Mouse (Mus musculus) embryonic facial prominence, embryonic 13.5 days (tissue): ENCODE measurements at regions not wholly inside any gene's neighbourhood (a gene's known extent, or its start where the extent isn't known, plus 50 kb on each side); places are given as distances from the start of the nearest gene placed in this dataset.
A peak's percentile ranks its signal among the peaks of the same experiment; 100 is the strongest.

Experiments
- ATAC-seq: fragments of 200-750 bp; cut with Nextera tagmentation; 2 replicates; pipeline ENCODE4 v1.8.0; 2017; ENCODE audit warnings: low read depth; ENCODE audit not compliant: insufficient number of reproducible peaks, insufficient read depth, low FRiP score, low TSS enrichment
- H3K27ac ChIP-seq: fragments of 300-500 bp; sonication (generic); 2 replicates; pipeline ENCODE4 v1.5.1; 2015; ENCODE audit warnings: moderate library complexity, mild to moderate bottlenecking, inconsistent platforms
- H3K27me3 ChIP-seq: fragments of 300-500 bp; sonication (generic); 2 replicates; pipeline ENCODE4 v1.6.1; 2015; ENCODE audit warnings: mild to moderate bottlenecking, inconsistent platforms
- H3K36me3 ChIP-seq: fragments of 300-500 bp; sonication (generic); 2 replicates; pipeline ENCODE4 v1.6.1; 2015; ENCODE audit warnings: mild to moderate bottlenecking, inconsistent platforms
- H3K4me1 ChIP-seq: fragments of 300-500 bp; sonication (generic); 2 replicates; pipeline ENCODE4 v1.6.1; 2015; ENCODE audit warnings: inconsistent platforms
- H3K4me2 ChIP-seq: fragments of 300-500 bp; sonication (generic); 2 replicates; pipeline ENCODE4 v1.6.1; 2015; ENCODE audit warnings: moderate library complexity, mild to moderate bottlenecking, inconsistent platforms
- H3K4me3 ChIP-seq: fragments of 300-500 bp; sonication (generic); 2 replicates; pipeline ENCODE4 v1.5.1; 2015; ENCODE audit warnings: mild to moderate bottlenecking, inconsistent platforms
- H3K9ac ChIP-seq: fragments of 300-500 bp; sonication (generic); 2 replicates; pipeline ENCODE4 v1.6.1; 2015; ENCODE audit warnings: mild to moderate bottlenecking, inconsistent platforms
- H3K9me3 ChIP-seq: fragments of 300-500 bp; sonication (generic); 2 replicates; pipeline ENCODE4 v1.6.1; 2016; ENCODE audit warnings: inconsistent platforms
- WGBS: fragments of 180-500 bp; shearing (Covaris S2); methylation state at CpG from one replicate; pipeline ENCODE4 v1.1.7; 2015; ENCODE audit warnings: mixed read lengths; 5-methylcytosine and 5-hydroxymethylcytosine counted together

- Histone ChIP-seq H3K9me3 (no peaks in the 10 kb centered on the region), H3K4me2 (no peak overlapping the region), H3K36me3 (no peaks in the 10 kb centered on the region), H3K4me3 (no peak overlapping the region), H3K27ac (peak overlapping the region; percentile 64), H3K9ac (no peak overlapping the region), H3K4me1 (peaks cover 27% of the 10 kb centered on the region), H3K27me3 (no peaks in the 10 kb centered on the region)
- no peak for ATAC-seq
- WGBS, result 24% methylated on average over 6 of the region's 6 CpGs
Observed at GRCm38 (mm10) chr15:93656713-93657112, 61.0 kb upstream of the Prickle1 start.

- Histone ChIP-seq H3K4me1 (peaks cover 35% of the 10 kb centered on the region), H3K4me3 (no peak overlapping the region), H3K9ac (no peak overlapping the region), H3K36me3 (no peaks in the 10 kb centered on the region), H3K9me3 (no peaks in the 10 kb centered on the region), H3K27me3 (no peaks in the 10 kb centered on the region), H3K27ac (no peak overlapping the region), H3K4me2 (no peak overlapping the region)
- 85% methylated on average over 6 of the region's 6 CpGs for WGBS
- ATAC-seq, result no peak
Observed at GRCm38 (mm10) chr15:93655743-93656142, 60.1 kb upstream of the Prickle1 start.

- Histone ChIP-seq H3K9ac (no peak overlapping the region), H3K4me3 (no peak overlapping the region), H3K9me3 (no peaks in the 10 kb centered on the region), H3K27ac (peak overlapping the region; percentile 29; the same call in 1 of the 2 replicates), H3K4me1 (peaks cover 40% of the 10 kb centered on the region), H3K27me3 (no peaks in the 10 kb centered on the region), H3K36me3 (no peaks in the 10 kb centered on the region), H3K4me2 (no peak overlapping the region)
- WGBS, result 51% methylated on average over 6 of the region's 6 CpGs
- ATAC-seq, result no peak
Observed at GRCm38 (mm10) chr15:93655243-93655642, 59.6 kb upstream of the Prickle1 start.

GRCm38 (mm10) chr15:93653378-93653777 lies 57.7 kb upstream of the Prickle1 start:
- no peaks in the 10 kb centered on the region for H3K9me3 ChIP-seq
- ATAC-seq, result no peak
- no peak overlapping the region for H3K27ac ChIP-seq
- H3K9ac ChIP-seq, result no peak overlapping the region
- no peaks in the 10 kb centered on the region for H3K27me3 ChIP-seq
- H3K4me2 ChIP-seq, result no peak overlapping the region
- H3K36me3 ChIP-seq, result no peaks in the 10 kb centered on the region
- H3K4me1 ChIP-seq, result peaks cover 41% of the 10 kb centered on the region
- H3K4me3 ChIP-seq, result no peak overlapping the region
- WGBS, result 97% methylated on average over 1 of the region's 1 CpGs

GRCm38 (mm10) chr15:93650981-93651757 lies 55.5 kb upstream of the Prickle1 start:
- ATAC-seq, result no peak
- Histone ChIP-seq H3K36me3 (no peaks in the 10 kb centered on the region), H3K4me2 (no peak overlapping the region), H3K4me1 (peaks cover 35% of the 10 kb centered on the region), H3K9me3 (no peaks in the 10 kb centered on the region), H3K27ac (no peak overlapping the region), H3K27me3 (no peaks in the 10 kb centered on the region), H3K4me3 (no peak overlapping the region), H3K9ac (no peak overlapping the region)
- 54% methylated on average over 14 of the region's 14 CpGs for WGBS

GRCm38 (mm10) chr15:93650009-93650522 lies 54.4 kb upstream of the Prickle1 start:
- Histone ChIP-seq H3K27ac (no peak overlapping the region), H3K4me1 (peaks cover 28% of the 10 kb centered on the region), H3K9ac (no peak overlapping the region), H3K36me3 (no peaks in the 10 kb centered on the region), H3K27me3 (no peaks in the 10 kb centered on the region), H3K4me2 (no peak overlapping the region), H3K4me3 (no peak overlapping the region), H3K9me3 (no peaks in the 10 kb centered on the region)
- no peak for ATAC-seq
- 83% methylated on average over 2 of the region's 2 CpGs for WGBS

DNA sequence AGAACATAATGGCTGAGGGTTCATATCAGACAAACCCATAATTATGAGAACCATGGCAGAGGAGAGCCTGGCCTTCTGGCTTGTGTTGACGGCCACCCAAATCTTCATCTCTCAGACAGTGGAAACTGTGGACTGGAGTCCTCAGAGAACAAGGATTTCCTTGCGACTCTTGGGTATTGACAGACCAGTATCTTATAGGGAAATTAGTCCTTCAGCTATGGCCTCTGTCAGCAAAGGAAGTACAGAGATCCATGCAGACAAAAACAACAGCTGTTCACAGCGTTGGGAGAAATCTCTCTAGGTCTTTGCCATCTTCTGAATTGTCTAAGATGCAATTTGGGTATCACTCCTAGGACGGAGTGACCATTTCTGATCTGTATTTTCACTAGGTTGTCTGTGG lies 53.0 kb upstream of the Prickle1 start:
- H3K9me3 ChIP-seq, result no peaks in the 10 kb centered on the region
- H3K27ac ChIP-seq, result no peak overlapping the region
- no peak for ATAC-seq
- no peaks in the 10 kb centered on the region for H3K27me3 ChIP-seq
- no peak overlapping the region for H3K4me2 ChIP-seq
- peaks cover 28% of the 10 kb centered on the region for H3K4me1 ChIP-seq
- no peak overlapping the region for H3K4me3 ChIP-seq
- H3K36me3 ChIP-seq, result no peaks in the 10 kb centered on the region
- WGBS, result 73% methylated on average over 4 of the region's 4 CpGs
- H3K9ac ChIP-seq, result no peak overlapping the region

DNA sequence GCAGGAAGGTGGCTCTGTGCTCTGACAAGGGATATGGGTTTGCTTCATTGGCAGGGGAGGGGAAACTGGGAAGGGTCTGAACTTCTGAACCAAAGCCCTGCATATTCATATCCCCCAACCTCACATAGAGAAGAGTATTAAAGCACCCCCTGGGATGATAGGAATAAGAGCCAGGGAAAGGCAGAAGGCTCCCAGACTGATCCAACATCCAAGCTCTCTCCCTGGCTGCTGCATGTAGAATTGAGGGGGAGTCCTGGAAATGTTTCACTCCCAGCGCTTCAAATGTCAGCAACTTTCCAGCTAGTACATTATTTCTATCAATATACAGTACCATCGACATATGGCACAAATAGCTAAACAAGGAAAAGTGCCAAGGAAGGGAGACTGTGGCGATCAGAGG lies 51.1 kb upstream of the Prickle1 start:
- Histone ChIP-seq H3K9me3 (no peaks in the 10 kb centered on the region), H3K4me2 (no peak overlapping the region), H3K9ac (no peak overlapping the region), H3K27me3 (no peaks in the 10 kb centered on the region), H3K27ac (peak overlapping the region; percentile 58), H3K4me1 (peaks cover 34% of the 10 kb centered on the region), H3K36me3 (no peaks in the 10 kb centered on the region), H3K4me3 (no peak overlapping the region)
- no peak for ATAC-seq
- 87% methylated on average over 3 of the region's 3 CpGs for WGBS

DNA sequence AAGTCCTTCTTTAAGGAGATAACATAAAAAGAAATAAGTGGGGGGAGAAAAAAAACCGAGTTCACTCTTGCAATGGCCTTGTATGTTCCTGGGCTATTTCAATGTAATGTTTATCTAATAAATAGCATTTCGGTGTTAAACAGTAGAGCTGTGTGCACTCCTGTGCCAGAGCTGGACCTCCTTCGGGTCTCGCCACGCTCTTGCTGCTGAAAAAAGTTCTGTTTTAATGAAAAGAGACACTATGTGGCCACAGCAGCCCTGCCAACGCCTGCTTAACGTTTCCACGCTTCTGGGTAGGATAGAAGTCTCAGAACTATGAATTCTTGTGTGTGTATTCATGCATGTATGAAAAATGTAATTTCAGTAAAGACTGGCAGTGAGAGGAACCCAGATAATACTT lies 50.3 kb upstream of the Prickle1 start:
- no peak overlapping the region for H3K4me2 ChIP-seq
- H3K9ac ChIP-seq, result no peak overlapping the region
- H3K27ac ChIP-seq, result peak overlapping the region; percentile 24
- no peak for ATAC-seq
- no peaks in the 10 kb centered on the region for H3K9me3 ChIP-seq
- H3K27me3 ChIP-seq, result no peaks in the 10 kb centered on the region
- H3K4me1 ChIP-seq, result peaks cover 29% of the 10 kb centered on the region
- no peak overlapping the region for H3K4me3 ChIP-seq
- no peaks in the 10 kb centered on the region for H3K36me3 ChIP-seq
- 65% methylated on average over 8 of the region's 8 CpGs for WGBS
